Mouse (Mus musculus) limb, embryonic 15.5 days (tissue): ENCODE results near the gene Gmnn. TPM values are rescaled to one million over a fixed set of nuclear protein-coding genes. Genes with fewer than 3 reads are reported as not detected.
A peak's percentile ranks its signal among the peaks of the same experiment; 100 is the strongest.
"Not testable (repeated sequence)": the region's sequence is repeated elsewhere in the genome, so short reads cannot be mapped to it uniquely, and the experiment has no call there.

Source experiments
- ATAC-seq: fragments of 200-750 bp; cut with Nextera tagmentation; 2 replicates; pipeline ENCODE4 v1.8.0; 2017; ENCODE audit warnings: low read depth, moderate TSS enrichment; ENCODE audit not compliant: insufficient number of reproducible peaks, low FRiP score, low TSS enrichment
- H3K27ac ChIP-seq: fragments of 300-500 bp; sonication (generic); 2 replicates; pipeline ENCODE4 v1.5.1; 2015; ENCODE audit warnings: moderate library complexity, mild to moderate bottlenecking, inconsistent platforms
- H3K27me3 ChIP-seq: fragments of 300-500 bp; sonication (generic); 2 replicates; pipeline ENCODE4 v1.6.1; 2015; ENCODE audit warnings: inconsistent platforms
- H3K36me3 ChIP-seq: fragments of 300-500 bp; sonication (generic); 2 replicates; pipeline ENCODE4 v1.6.1; 2015; ENCODE audit warnings: inconsistent platforms
- H3K4me1 ChIP-seq: fragments of 300-500 bp; sonication (generic); 2 replicates; pipeline ENCODE4 v1.6.1; 2015; ENCODE audit warnings: inconsistent platforms
- H3K4me2 ChIP-seq: fragments of 300-500 bp; sonication (generic); 2 replicates; pipeline ENCODE4 v1.6.1; 2015; ENCODE audit warnings: mild to moderate bottlenecking, inconsistent platforms
- H3K4me3 ChIP-seq: fragments of 300-500 bp; sonication (generic); 2 replicates; pipeline ENCODE4 v1.5.1; 2015; ENCODE audit warnings: mild to moderate bottlenecking, inconsistent platforms
- H3K9ac ChIP-seq: fragments of 300-500 bp; sonication (generic); 2 replicates; pipeline ENCODE4 v1.6.1; 2015; ENCODE audit warnings: inconsistent platforms
- H3K9me3 ChIP-seq: fragments of 300-500 bp; sonication (generic); 2 replicates; pipeline ENCODE4 v1.6.1; 2016; ENCODE audit warnings: inconsistent platforms
- WGBS: fragments of 180-500 bp; shearing (Covaris S2); methylation state at CpG from one replicate; pipeline ENCODE4 v1.1.7; 2015; 5-methylcytosine and 5-hydroxymethylcytosine counted together
- polyA plus RNA-seq: library from polyadenylated mRNA; unstranded; fragments of >200 nt; fragmentation: Nextera tagmentation; extraction: Ambion mirVana; gene quantifications from 2 replicates; pipeline ENCODE4 v1.2.1, GENCODE M21; 2015

The Gmnn gene
- polyA plus RNA-seq, 1 experiment from 2014 or later, result 73.7 TPM

GRCm38 (mm10) chr13:24791349-24791748 is 29.6 kb upstream of the Gmnn start:
- no peak overlapping the region for H3K4me2 ChIP-seq
- no peaks in the 10 kb centered on the region for H3K9me3 ChIP-seq
- no peak for ATAC-seq
- H3K36me3 ChIP-seq, result no peaks in the 10 kb centered on the region
- H3K9ac ChIP-seq, result no peak overlapping the region
- H3K4me1 ChIP-seq, result no peaks in the 10 kb centered on the region
- 61% methylated on average over 2 of the region's 2 CpGs for WGBS
- H3K27me3 ChIP-seq, result no peaks in the 10 kb centered on the region
- H3K27ac ChIP-seq, result no peak overlapping the region
- H3K4me3 ChIP-seq, result no peak overlapping the region

DNA sequence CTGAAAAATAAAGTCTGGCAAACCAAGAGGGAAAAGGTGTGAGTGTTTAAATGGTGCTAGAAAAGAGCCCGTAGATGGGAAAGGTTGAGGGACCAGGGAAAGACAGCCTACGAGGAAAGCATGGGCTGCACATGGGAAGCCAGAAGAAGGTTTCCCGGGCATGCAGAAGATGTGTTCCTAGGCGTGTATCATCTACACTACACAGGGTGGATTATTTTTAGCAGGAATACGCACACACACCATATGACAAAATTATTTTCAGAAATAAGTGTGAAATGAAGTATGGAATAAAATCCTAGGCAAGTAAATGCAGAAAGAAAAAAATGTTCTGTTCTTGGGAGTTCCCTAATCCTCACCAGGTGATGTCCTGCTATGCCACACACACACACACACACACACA is 25.8 kb upstream of the Gmnn start:
- no peaks in the 10 kb centered on the region for H3K4me1 ChIP-seq
- no peaks in the 10 kb centered on the region for H3K9me3 ChIP-seq
- H3K4me2 ChIP-seq, result no peak overlapping the region
- WGBS, result 87% methylated on average over 5 of the region's 5 CpGs
- no peak overlapping the region for H3K9ac ChIP-seq
- H3K4me3 ChIP-seq, result no peak overlapping the region
- H3K36me3 ChIP-seq, result no peaks in the 10 kb centered on the region
- ATAC-seq, result no peak
- no peaks in the 10 kb centered on the region for H3K27me3 ChIP-seq
- H3K27ac ChIP-seq, result no peak overlapping the region

DNA sequence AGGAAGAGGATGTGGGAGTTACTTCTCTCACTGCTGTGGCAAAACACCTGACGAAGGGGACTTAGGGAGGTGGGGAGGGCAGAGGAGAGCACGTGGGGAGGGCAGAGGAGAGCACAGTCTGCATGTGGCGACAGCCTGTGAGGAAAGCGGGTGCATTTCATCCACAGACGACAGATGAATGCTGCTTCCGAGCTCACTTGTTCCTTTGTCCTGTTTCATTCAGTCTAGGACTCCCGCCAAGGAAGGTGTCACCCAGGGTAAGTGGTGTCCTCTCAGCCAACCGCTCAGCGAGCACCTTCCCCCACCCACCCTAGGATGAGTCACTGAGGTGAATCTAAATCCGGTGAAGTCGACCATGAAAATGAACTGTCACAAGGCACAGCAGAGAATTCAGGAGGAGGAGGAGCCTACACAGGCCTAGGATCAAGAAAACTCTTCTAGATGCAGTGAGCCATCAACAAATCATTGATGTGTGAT is 24.3 kb upstream of the Gmnn start:
- Histone ChIP-seq H3K9ac (no peak overlapping the region), H3K36me3 (no peaks in the 10 kb centered on the region), H3K27me3 (no peaks in the 10 kb centered on the region), H3K9me3 (no peaks in the 10 kb centered on the region), H3K27ac (no peak overlapping the region), H3K4me1 (0 out of 2 replicates have a peak, but pooled peaks cover 3% of the 10 kb centered on the region), H3K4me3 (no peak overlapping the region), H3K4me2 (no peak overlapping the region)
- ATAC-seq, result no peak
- 60% methylated on average over 11 of the region's 11 CpGs for WGBS

DNA sequence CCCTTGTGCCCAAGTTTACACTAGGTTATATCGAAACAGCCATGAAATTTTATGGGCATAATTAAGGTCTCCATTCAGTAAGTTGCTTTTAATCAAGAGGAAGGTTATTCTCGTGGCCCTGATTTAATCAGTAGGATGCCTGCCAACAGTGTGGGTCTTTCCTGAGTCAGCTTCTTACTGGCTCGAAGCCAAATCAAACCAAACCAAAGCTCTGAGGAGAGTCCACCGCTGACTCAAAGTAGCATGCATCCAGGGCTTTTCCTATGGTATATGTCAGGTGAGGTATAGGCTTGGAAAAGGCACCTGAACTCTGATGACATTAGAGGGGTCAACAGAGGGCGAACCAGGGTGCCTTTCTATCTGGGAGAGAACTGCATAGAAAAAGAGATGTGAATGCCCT is 20.2 kb upstream of the Gmnn start:
- Histone ChIP-seq H3K27ac (no peak overlapping the region), H3K9me3 (no peaks in the 10 kb centered on the region), H3K9ac (no peak overlapping the region), H3K36me3 (no peaks in the 10 kb centered on the region), H3K27me3 (no peaks in the 10 kb centered on the region), H3K4me2 (no peak overlapping the region), H3K4me3 (no peak overlapping the region), H3K4me1 (0 out of 2 replicates have a peak, but pooled peaks cover 3% of the 10 kb centered on the region)
- WGBS, result 49% methylated on average over 5 of the region's 5 CpGs
- no peak for ATAC-seq

GRCm38 (mm10) chr13:24778706-24779380 is 17.1 kb upstream of the Gmnn start:
- Histone ChIP-seq H3K27ac (no peak overlapping the region), H3K36me3 (no peaks in the 10 kb centered on the region)

DNA sequence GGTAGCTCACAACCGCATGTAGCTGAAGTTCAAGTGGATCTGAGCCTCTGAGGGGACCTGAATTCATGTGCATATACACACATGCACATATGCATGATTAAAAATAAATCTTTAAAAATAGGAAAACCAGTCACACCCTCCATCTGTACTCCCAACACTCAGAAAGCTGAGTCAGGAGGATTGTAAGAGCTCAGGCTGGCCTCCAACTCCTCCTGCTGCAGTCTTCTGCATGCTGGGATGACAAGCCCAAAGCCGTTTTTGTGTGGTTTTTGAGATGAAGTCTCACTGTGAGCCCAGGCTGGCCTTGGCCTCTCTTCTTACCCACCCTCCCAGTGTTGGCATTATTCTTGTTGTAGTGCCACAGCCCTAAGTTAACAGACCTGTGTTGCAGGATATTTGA is 16.3 kb upstream of the Gmnn start:
- no peaks in the 10 kb centered on the region for H3K9me3 ChIP-seq
- no peak overlapping the region for H3K4me3 ChIP-seq
- ATAC-seq, result no peak
- 0 out of 2 replicates have a peak, but pooled peaks cover 3% of the 10 kb centered on the region for H3K4me1 ChIP-seq
- WGBS, result 72% methylated on average over 2 of the region's 2 CpGs
- no peak overlapping the region for H3K9ac ChIP-seq
- no peaks in the 10 kb centered on the region for H3K27me3 ChIP-seq
- no peaks in the 10 kb centered on the region for H3K36me3 ChIP-seq
- H3K27ac ChIP-seq, result no peak overlapping the region
- H3K4me2 ChIP-seq, result no peak overlapping the region

More at GRCm38 (mm10) chr13:24778706-24779380, 17.1 kb upstream of the Gmnn start:
- 0 out of 2 replicates have a peak, but pooled peaks cover 3% of the 10 kb centered on the region for H3K4me1 ChIP-seq
- ATAC-seq, result no peak
- WGBS, result 78% methylated on average over 8 of the region's 8 CpGs
- no peak overlapping the region for H3K9ac ChIP-seq
- H3K4me2 ChIP-seq, result no peak overlapping the region
- H3K4me3 ChIP-seq, result no peak overlapping the region
- no peaks in the 10 kb centered on the region for H3K27me3 ChIP-seq
- no peaks in the 10 kb centered on the region for H3K9me3 ChIP-seq

- Histone ChIP-seq H3K4me1 (no peaks in the 10 kb centered on the region), H3K4me3 (no peak overlapping the region), H3K9ac (no peak overlapping the region), H3K27ac (no peak overlapping the region), H3K4me2 (no peak overlapping the region), H3K9me3 (no peaks in the 10 kb centered on the region), H3K27me3 (no peaks in the 10 kb centered on the region), H3K36me3 (no peaks in the 10 kb centered on the region)
- WGBS, result 62% methylated on average over 5 of the region's 7 CpGs
- no peak for ATAC-seq
Observed at GRCm38 (mm10) chr13:24776146-24776844, 14.6 kb upstream of the Gmnn start.

DNA sequence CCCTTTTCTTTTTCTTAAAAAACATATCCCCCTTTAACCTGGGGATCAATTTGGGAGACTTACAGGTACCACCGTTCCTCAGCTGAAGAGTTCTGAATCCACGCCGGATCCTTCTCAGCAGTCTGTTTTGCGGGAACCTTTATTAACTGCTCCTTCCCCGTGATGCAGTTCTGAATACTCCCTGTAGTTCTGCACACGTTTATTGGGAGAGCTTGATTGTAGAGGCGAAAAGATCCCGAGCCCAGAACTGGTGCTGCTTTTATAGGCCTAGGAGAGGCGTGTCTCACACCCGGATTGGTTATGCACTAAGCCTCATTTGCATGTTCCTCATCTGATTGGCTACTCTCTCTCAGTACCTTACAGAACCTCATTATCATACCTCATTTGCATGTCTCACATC is 9.8 kb upstream of the Gmnn start:
- H3K4me3 ChIP-seq, ATAC-seq, H3K9ac ChIP-seq, H3K4me2 ChIP-seq, H3K4me1 ChIP-seq, H3K9me3 ChIP-seq, H3K36me3 ChIP-seq, H3K27ac ChIP-seq, H3K27me3 ChIP-seq: not testable (repeated sequence)
- WGBS, result 91% methylated on average over 10 of the region's 10 CpGs

- WGBS, result 60% methylated on average over 4 of the region's 4 CpGs
- H3K4me2 ChIP-seq, ATAC-seq: not testable (repeated sequence)
Observed at GRCm38 (mm10) chr13:24767809-24768208, 6.1 kb upstream of the Gmnn start.

GRCm38 (mm10) chr13:24762254-24762653 is 531 bp upstream of the Gmnn start:
- Histone ChIP-seq H3K27ac (no peak overlapping the region), H3K36me3 (no peaks in the 10 kb centered on the region), H3K27me3 (no peaks in the 10 kb centered on the region), H3K9ac (no peak overlapping the region), H3K4me2 (peak overlapping the region; percentile 77), H3K4me3 (peak overlapping the region; percentile 90), H3K4me1 (peaks cover 16% of the 10 kb centered on the region), H3K9me3 (no peaks in the 10 kb centered on the region)
- WGBS, result 32% methylated on average over 4 of the region's 4 CpGs
- ATAC-seq, result no peak

More at GRCm38 (mm10) chr13:24767809-24768208, 6.1 kb upstream of the Gmnn start:
- not testable (repeated sequence) for H3K27me3 ChIP-seq, H3K4me1 ChIP-seq, H3K36me3 ChIP-seq, H3K9me3 ChIP-seq, H3K9ac ChIP-seq, H3K27ac ChIP-seq, H3K4me3 ChIP-seq

DNA sequence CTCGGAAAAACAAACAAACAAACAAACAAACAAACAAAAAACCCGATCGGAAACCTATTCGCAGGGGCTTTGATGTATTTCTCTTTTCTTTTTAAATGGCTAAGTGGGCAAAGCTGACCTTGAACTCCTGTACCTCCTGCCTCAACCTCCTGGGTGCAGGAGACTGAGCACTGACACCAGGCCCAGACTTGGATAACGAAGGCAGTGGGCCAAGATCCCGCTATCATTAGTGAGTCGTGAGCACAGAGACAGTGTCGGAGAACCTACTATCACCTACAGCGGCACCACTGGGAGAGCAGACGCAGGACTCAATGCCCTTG is 680 bp downstream of the Gmnn start:
- peak overlapping the region; percentile 90 for H3K4me3 ChIP-seq
- WGBS, result 5% methylated on average over 10 of the region's 10 CpGs
- ATAC-seq, result peak; percentile 33; the same call in 1 of the 2 replicates

DNA sequence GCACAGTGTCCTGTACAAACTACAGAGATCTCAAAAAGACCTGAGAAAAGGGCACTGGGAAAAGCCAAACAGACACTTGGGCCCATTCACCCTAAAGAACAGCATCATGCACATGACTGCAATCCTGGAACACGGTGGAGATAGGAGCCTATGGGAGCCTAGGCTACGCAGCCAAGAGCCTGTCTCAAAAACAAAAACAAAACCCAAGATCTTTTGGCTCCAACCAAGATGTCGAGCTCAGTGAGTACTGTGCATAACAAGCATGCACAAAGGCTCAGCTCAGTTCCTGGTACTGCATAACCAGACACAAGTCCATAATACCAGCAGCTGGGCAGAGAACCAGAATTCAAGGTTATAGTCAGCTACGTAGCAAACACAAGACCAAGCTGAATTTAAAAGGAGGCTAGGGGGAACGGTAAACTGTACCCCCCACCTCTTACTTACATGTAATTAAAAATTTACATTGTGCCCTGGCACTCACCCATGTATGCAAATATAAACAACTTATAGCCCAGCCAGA is 1.3 kb downstream of the Gmnn start:
- 49% methylated on average over 5 of the region's 5 CpGs for WGBS
- peaks cover 16% of the 10 kb centered on the region for H3K4me1 ChIP-seq
- ATAC-seq, result no peak
- peak overlapping the region; percentile 77 for H3K4me2 ChIP-seq
- H3K36me3 ChIP-seq, result peaks cover 8% of the 10 kb centered on the region; the same call in 1 of the 2 replicates
- H3K9me3 ChIP-seq, result no peaks in the 10 kb centered on the region
- H3K27me3 ChIP-seq, result no peaks in the 10 kb centered on the region
- H3K9ac ChIP-seq, result 0 out of 2 replicates have a peak overlapping the region, but pooled peaks have one; percentile 54
- peak overlapping the region; percentile 90 for H3K4me3 ChIP-seq
- H3K27ac ChIP-seq, result no peak overlapping the region

More for the DNA sequence above, 680 bp downstream of the Gmnn start:
- H3K36me3 ChIP-seq, result 0 out of 2 replicates have a peak, but pooled peaks cover 3% of the 10 kb centered on the region
- peak overlapping the region; percentile 91 for H3K27ac ChIP-seq
- no peaks in the 10 kb centered on the region for H3K9me3 ChIP-seq
- peak overlapping the region; percentile 77 for H3K4me2 ChIP-seq
- H3K4me1 ChIP-seq, result peaks cover 16% of the 10 kb centered on the region
- peak overlapping the region; percentile 54 for H3K9ac ChIP-seq
- no peaks in the 10 kb centered on the region for H3K27me3 ChIP-seq
